Mouse (Mus musculus): ENCODE results near the gene Olfr224. TPM values are rescaled to one million over a fixed set of nuclear protein-coding genes. Genes with fewer than 3 reads are reported as not detected.

Olfr224 gene
- polyA plus RNA-seq (2015; fragmentation: Nextera tagmentation; extraction: Ambion mirVana): 0.15 and 0.17 TPM in 2 replicates

GRCm38 (mm10) chr11:58570405-58570804, at the start of gene Olfr224:
TSS of gene Olfr224 (minus strand) at chr11:58570553.
- Histone ChIP-seq H3K4me2 (ENCODE audit: low read length) (no peak within 1 kb of the TSS), H3K4me1 (ENCODE audit: control insufficient read depth, insufficient read depth, low read depth, low read length) (no peaks in the 10 kb centered on the region), H3K27ac (ENCODE audit: low read depth, low read length) (no peak within 1 kb of the TSS), H3K36me3 (ENCODE audit: control insufficient read depth, insufficient read depth, low read length) (no peaks in the 10 kb centered on the region), H3K27me3 (replicated peaks; ENCODE audit: control insufficient read depth, insufficient read depth, low read length) (no peaks in the 10 kb centered on the region), H3K9ac (ENCODE audit: low read depth, low read length) (no peak within 1 kb of the TSS), H3K9me3 (ENCODE audit: control insufficient read depth, low read length) (no peaks in the 10 kb centered on the region), H3K4me3 (ENCODE audit: low read length) (no peak within 1 kb of the TSS)
- WGBS: 72% methylated on average over 5 of the region's 5 CpGs
- ATAC-seq: no peak

- no peaks in the 10 kb centered on the region for H3K36me3 ChIP-seq (ENCODE audit: control insufficient read depth, insufficient read depth, low read length)
- WGBS: 45% methylated on average over 6 of the region's 6 CpGs
- H3K9ac ChIP-seq (ENCODE audit: low read depth, low read length): no peak overlapping the region
- ATAC-seq: no peak
- no peak overlapping the region for H3K4me3 ChIP-seq (ENCODE audit: low read length)
- H3K4me1 ChIP-seq (ENCODE audit: control insufficient read depth, insufficient read depth, low read depth, low read length): no peaks in the 10 kb centered on the region
- H3K27ac ChIP-seq (ENCODE audit: low read depth, low read length): no peak overlapping the region
- H3K9me3 ChIP-seq (ENCODE audit: control insufficient read depth, low read length): no peaks in the 10 kb centered on the region
- no peak overlapping the region for H3K4me2 ChIP-seq (ENCODE audit: low read length)
- no peaks in the 10 kb centered on the region for H3K27me3 ChIP-seq (replicated peaks; ENCODE audit: control insufficient read depth, insufficient read depth, low read length)
Observed at GRCm38 (mm10) chr11:58618793-58619192, 48.4 kb upstream of the Olfr224 start.

- ATAC-seq: no peak
- H3K36me3 ChIP-seq (ENCODE audit: control insufficient read depth, insufficient read depth, low read length): no peaks in the 10 kb centered on the region
- H3K4me1 ChIP-seq (ENCODE audit: control insufficient read depth, insufficient read depth, low read depth, low read length): no peaks in the 10 kb centered on the region
- H3K27me3 ChIP-seq (replicated peaks; ENCODE audit: control insufficient read depth, insufficient read depth, low read length): no peaks in the 10 kb centered on the region
- no peak overlapping the region for H3K4me3 ChIP-seq (ENCODE audit: low read length)
- H3K9me3 ChIP-seq (ENCODE audit: control insufficient read depth, low read length): no peaks in the 10 kb centered on the region
- H3K4me2 ChIP-seq (ENCODE audit: low read length): no peak overlapping the region
- H3K27ac ChIP-seq (ENCODE audit: low read depth, low read length): no peak overlapping the region
- 72% methylated on average over 3 of the region's 3 CpGs for WGBS
- H3K9ac ChIP-seq (ENCODE audit: low read depth, low read length): no peak overlapping the region
Observed at GRCm38 (mm10) chr11:58618369-58618768, 48.0 kb upstream of the Olfr224 start.

- no peak within 1 kb of the TSS for H3K27ac ChIP-seq (ENCODE audit: low read depth, low read length)
- H3K4me2 ChIP-seq (ENCODE audit: low read length): no peak within 1 kb of the TSS
- H3K4me1 ChIP-seq (ENCODE audit: control insufficient read depth, insufficient read depth, low read depth, low read length): no peaks in the 10 kb centered on the region
- no peak within 1 kb of the TSS for H3K9ac ChIP-seq (ENCODE audit: low read depth, low read length)
- no peaks in the 10 kb centered on the region for H3K9me3 ChIP-seq (ENCODE audit: control insufficient read depth, low read length)
- 96% methylated on average over 4 of the region's 4 CpGs for WGBS
- H3K36me3 ChIP-seq (ENCODE audit: control insufficient read depth, insufficient read depth, low read length): no peaks in the 10 kb centered on the region
- ATAC-seq: no peak
- no peak within 1 kb of the TSS for H3K4me3 ChIP-seq (ENCODE audit: low read length)
- no peaks in the 10 kb centered on the region for H3K27me3 ChIP-seq (replicated peaks; ENCODE audit: control insufficient read depth, insufficient read depth, low read length)
Observed at GRCm38 (mm10) chr11:58615975-58616374, 45.6 kb upstream of the Olfr224 start, which contains the start of gene 2210407C18Rik. TSS of gene 2210407C18Rik (minus strand) at chr11:58616075.

- no peak for ATAC-seq
- no peaks in the 10 kb centered on the region for H3K9me3 ChIP-seq (ENCODE audit: control insufficient read depth, low read length)
Observed at GRCm38 (mm10) chr11:58614526-58614925, 44.2 kb upstream of the Olfr224 start.

GRCm38 (mm10) chr11:58613359-58613758, 43.0 kb upstream of the Olfr224 start:
- no peaks in the 10 kb centered on the region for H3K27me3 ChIP-seq (replicated peaks; ENCODE audit: control insufficient read depth, insufficient read depth, low read length)
- H3K4me3 ChIP-seq (ENCODE audit: low read length): no peak overlapping the region
- WGBS: 82% methylated on average over 3 of the region's 3 CpGs
- H3K4me1 ChIP-seq (ENCODE audit: control insufficient read depth, insufficient read depth, low read depth, low read length): no peaks in the 10 kb centered on the region
- no peak for ATAC-seq
- H3K9ac ChIP-seq (ENCODE audit: low read depth, low read length): no peak overlapping the region
- no peaks in the 10 kb centered on the region for H3K36me3 ChIP-seq (ENCODE audit: control insufficient read depth, insufficient read depth, low read length)
- H3K4me2 ChIP-seq (ENCODE audit: low read length): no peak overlapping the region
- H3K27ac ChIP-seq (ENCODE audit: low read depth, low read length): no peak overlapping the region
- H3K9me3 ChIP-seq (ENCODE audit: control insufficient read depth, low read length): no peaks in the 10 kb centered on the region

More at GRCm38 (mm10) chr11:58614526-58614925, 44.2 kb upstream of the Olfr224 start:
- H3K9ac ChIP-seq (ENCODE audit: low read depth, low read length): no peak overlapping the region
- no peaks in the 10 kb centered on the region for H3K4me1 ChIP-seq (ENCODE audit: control insufficient read depth, insufficient read depth, low read depth, low read length)
- H3K27me3 ChIP-seq (replicated peaks; ENCODE audit: control insufficient read depth, insufficient read depth, low read length): no peaks in the 10 kb centered on the region
- H3K4me3 ChIP-seq (ENCODE audit: low read length): no peak overlapping the region
- H3K4me2 ChIP-seq (ENCODE audit: low read length): no peak overlapping the region
- H3K27ac ChIP-seq (ENCODE audit: low read depth, low read length): no peak overlapping the region
- no peaks in the 10 kb centered on the region for H3K36me3 ChIP-seq (ENCODE audit: control insufficient read depth, insufficient read depth, low read length)

- ATAC-seq: no peak
- Histone ChIP-seq H3K9ac (ENCODE audit: low read depth, low read length) (no peak overlapping the region), H3K27me3 (replicated peaks; ENCODE audit: control insufficient read depth, insufficient read depth, low read length) (no peaks in the 10 kb centered on the region), H3K36me3 (ENCODE audit: control insufficient read depth, insufficient read depth, low read length) (no peaks in the 10 kb centered on the region), H3K4me1 (ENCODE audit: control insufficient read depth, insufficient read depth, low read depth, low read length) (no peaks in the 10 kb centered on the region), H3K4me3 (ENCODE audit: low read length) (no peak overlapping the region), H3K4me2 (ENCODE audit: low read length) (no peak overlapping the region), H3K9me3 (ENCODE audit: control insufficient read depth, low read length) (no peaks in the 10 kb centered on the region), H3K27ac (ENCODE audit: low read depth, low read length) (no peak overlapping the region)
- 75% methylated on average over 6 of the region's 6 CpGs for WGBS
Observed at GRCm38 (mm10) chr11:58607030-58607429, 36.7 kb upstream of the Olfr224 start.

- whole genome bisulfite sequencing: 88% methylated on average over 12 of the region's 12 CpGs
- Histone ChIP-seq H3K9ac (ENCODE audit: low read depth, low read length) (no peak overlapping the region), H3K4me2 (ENCODE audit: low read length) (no peak overlapping the region), H3K27me3 (replicated peaks; ENCODE audit: control insufficient read depth, insufficient read depth, low read length) (no peaks in the 10 kb centered on the region), H3K36me3 (ENCODE audit: control insufficient read depth, insufficient read depth, low read length) (no peaks in the 10 kb centered on the region), H3K27ac (ENCODE audit: low read depth, low read length) (no peak overlapping the region), H3K4me1 (ENCODE audit: control insufficient read depth, insufficient read depth, low read depth, low read length) (no peaks in the 10 kb centered on the region), H3K4me3 (ENCODE audit: low read length) (no peak overlapping the region), H3K9me3 (ENCODE audit: control insufficient read depth, low read length) (no peaks in the 10 kb centered on the region)
- ATAC-seq: no peak
Observed at GRCm38 (mm10) chr11:58606177-58606919, 36.0 kb upstream of the Olfr224 start.

GRCm38 (mm10) chr11:58605228-58605627, 34.9 kb upstream of the Olfr224 start:
- no peak overlapping the region for H3K4me3 ChIP-seq (ENCODE audit: low read length)
- 95% methylated on average over 3 of the region's 3 CpGs for WGBS

More at GRCm38 (mm10) chr11:58605228-58605627, 34.9 kb upstream of the Olfr224 start:
- Histone ChIP-seq H3K36me3 (ENCODE audit: control insufficient read depth, insufficient read depth, low read length) (no peaks in the 10 kb centered on the region), H3K27me3 (replicated peaks; ENCODE audit: control insufficient read depth, insufficient read depth, low read length) (no peaks in the 10 kb centered on the region), H3K4me1 (ENCODE audit: control insufficient read depth, insufficient read depth, low read depth, low read length) (no peaks in the 10 kb centered on the region), H3K9me3 (ENCODE audit: control insufficient read depth, low read length) (no peaks in the 10 kb centered on the region), H3K27ac (ENCODE audit: low read depth, low read length) (no peak overlapping the region), H3K9ac (ENCODE audit: low read depth, low read length) (no peak overlapping the region), H3K4me2 (ENCODE audit: low read length) (no peak overlapping the region)
- ATAC-seq: no peak
